Mouse (Mus musculus): Measurements from ENCODE around the gene Lingo4. TPM values are rescaled to one million over a fixed set of nuclear protein-coding genes. Genes with fewer than 3 reads are reported as not detected.

Lingo4 gene
- polyA plus RNA-seq (2021; fragmentation: Nextera tagmentation): 0.24 and 0.36 TPM in 2 replicates
- long read RNA-seq, experiment 1, partial matches to known transcripts: 0 of 1 reads
- long read RNA-seq, experiment 1, other reads (novel, unspliced or antisense): 0 of 1 reads
- long read RNA-seq, experiment 2: 0 reads

DNA sequence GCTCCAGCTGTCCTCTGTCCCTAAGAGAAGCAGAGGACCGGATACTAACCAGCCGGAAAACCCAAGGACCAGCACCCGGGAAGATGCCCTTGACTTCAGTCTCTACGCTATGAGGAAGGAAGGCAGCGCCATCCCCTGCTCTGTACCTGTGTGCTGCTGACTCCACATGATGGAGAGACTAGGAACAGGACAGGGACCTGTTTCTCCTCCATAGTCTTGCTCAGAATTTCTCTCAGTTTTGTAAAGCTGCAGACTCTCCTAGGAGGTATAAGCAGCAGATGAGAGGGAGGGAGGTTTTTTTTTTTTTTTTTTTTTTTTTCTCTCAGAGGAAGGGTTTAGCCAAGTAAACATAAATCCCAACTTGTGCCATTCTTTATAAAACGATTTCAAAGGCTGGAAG is at the start of gene Lingo4:
Gene Lingo4, plus strand, starts transcription at position 301 of the 400 bp plus-strand sequence.

DNA sequence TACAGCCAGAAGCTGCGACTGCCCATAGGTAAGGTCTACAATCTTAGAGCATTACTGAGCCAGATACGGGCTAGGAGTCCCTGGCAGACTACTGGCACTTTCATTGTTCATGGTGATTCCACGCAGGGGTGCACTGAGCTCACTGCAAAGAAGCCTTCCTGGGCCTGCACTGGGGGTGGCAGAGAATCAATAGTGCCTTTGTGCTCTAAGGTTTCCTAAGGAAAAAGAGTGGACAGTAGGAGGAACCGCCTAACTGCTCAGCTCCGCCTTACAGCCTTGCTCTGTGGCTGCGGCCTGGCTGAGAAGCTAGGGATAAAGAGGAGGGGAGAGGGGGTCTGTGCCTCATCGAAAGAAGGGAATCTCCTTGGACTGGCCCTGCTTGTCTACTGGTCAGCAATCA is 36.2 kb upstream of the Lingo4 start, which contains the start of gene C2cd4d:
Gene C2cd4d, plus strand, starts transcription at position 301 of the 400 bp plus-strand sequence.

DNA sequence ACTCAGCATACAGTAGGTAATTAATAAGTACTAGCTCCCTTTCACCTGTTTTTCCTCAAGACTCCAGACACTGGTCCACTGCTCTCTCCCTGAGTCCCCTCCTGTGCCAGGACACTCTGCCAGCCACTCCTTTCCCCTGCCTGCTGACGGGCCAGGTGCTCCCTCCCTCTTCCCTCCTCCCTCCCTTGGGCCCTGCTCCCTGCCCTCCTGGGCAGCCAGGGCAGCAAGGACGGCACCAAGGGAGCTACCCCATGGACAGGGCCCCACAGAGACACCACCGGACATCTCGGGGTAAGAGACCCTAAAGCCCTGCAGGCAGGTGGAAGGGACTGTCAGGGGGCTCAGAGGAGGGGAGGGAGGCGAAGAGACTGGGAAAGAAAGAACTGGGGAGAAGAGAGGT is 25.7 kb upstream of the Lingo4 start, which contains the start of gene Rorc:
Gene Rorc, plus strand, starts transcription at position 154 of the 400 bp plus-strand sequence.

DNA sequence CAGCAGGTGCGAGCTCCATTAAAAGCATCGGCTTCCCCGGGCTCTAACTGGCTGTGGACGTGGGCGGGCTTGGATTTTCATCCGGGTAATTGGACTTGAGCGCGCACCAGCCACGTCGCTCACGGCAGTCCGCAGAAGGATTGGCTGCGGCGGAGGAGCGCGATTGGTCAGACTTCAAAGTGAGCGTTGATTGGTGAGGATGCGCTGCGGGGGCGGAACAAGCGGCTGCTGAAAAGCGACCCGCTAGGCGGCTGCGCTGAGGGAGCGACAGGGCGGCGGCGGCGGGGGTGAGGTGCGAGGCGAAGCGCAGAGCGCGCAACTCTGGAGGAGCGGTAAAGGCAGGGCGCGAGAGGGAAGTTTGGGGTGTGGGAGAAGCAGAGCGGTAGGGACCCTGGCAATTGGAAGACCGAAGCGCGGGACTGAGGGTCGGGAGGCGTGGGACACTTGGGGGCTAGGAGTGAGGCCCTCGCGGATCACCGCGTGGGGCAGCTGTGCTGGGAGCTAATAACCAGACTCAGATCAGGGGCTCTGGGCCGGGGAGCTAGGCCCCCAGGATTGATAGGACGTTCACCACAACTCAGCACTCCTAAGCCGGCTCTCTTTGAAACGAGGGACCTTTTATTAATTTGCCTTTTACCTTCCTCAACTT is 14.8 kb downstream of the Lingo4 start, which contains the start of gene Tdrkh:
Gene Tdrkh, plus strand, starts transcription at position 243 of the 649 bp plus-strand sequence.

DNA sequence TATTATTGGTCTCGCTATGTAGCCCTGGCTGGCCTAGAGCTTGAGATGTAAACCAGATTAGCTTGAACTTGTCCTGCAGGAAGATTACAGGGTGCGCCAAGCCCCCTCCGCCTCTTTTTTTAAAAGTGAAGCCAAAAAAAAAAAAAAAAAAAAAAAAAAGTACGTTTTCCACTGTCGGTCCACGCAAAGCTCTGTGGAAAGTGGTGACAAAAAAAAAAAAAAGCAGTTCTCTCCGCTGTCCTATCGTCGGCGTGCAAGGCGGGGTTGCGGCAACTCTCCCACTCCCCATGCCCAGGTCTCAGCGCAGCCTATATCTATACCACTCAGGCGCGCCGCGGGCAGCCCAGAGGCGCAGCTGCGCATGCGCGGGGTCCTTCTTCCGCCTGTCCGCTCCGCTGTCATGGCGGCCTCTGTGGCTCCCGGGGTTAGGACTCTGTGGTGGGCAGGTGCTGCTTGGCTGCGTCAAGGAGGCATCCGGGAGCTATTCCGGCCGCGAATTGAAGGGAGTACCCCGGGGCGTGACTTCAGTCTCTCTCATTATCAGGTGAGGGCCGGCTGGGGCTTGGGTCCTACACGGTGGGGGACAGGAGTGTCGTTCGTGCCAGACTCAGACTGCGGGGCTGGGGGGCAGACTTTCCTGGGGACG is 44.8 kb downstream of the Lingo4 start, which contains the start of gene Mrpl9:
Gene Mrpl9, plus strand, starts transcription at position 368 of the 646 bp plus-strand sequence.

DNA sequence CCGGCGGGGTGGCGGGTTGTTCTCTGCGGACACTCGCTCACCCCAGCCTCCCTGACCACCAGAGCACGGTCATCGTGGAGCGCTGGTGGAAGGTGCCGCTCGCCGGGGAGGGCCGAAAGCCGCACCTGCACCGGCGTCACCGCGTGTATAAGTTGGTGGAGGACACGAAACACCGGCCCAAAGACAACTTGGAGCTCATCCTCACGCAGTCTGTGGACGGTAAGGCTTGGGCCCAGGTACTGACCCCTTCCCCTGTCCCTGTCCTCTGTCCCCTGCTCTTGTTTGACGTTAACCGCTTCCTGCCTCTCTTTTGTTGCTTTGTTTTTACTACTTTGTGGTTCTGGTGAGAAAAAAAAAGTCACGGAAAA is 45.3 kb downstream of the Lingo4 start, which contains the start of gene Oaz3:
Gene Oaz3, minus strand, starts transcription at position 319 of the 368 bp plus-strand sequence.

Other genes starting within 250 kb of the Lingo4 start
- gene Gm10696, start 220.3 kb upstream of the Lingo4 start, polyA plus RNA-seq (2021; fragmentation: Nextera tagmentation): not detected in 2 replicates
- not detected in 2 replicates for gene Gm5286, start 201.8 kb upstream of the Lingo4 start, polyA plus RNA-seq (2021; fragmentation: Nextera tagmentation)
- gene Gm4778, start 134.5 kb upstream of the Lingo4 start, polyA plus RNA-seq (2021; fragmentation: Nextera tagmentation): not detected in 2 replicates
- 23.1 and 26.8 TPM in 2 replicates for gene Them4, start 88.4 kb upstream of the Lingo4 start, polyA plus RNA-seq (2021; fragmentation: Nextera tagmentation)
- gene Them5, start 56.4 kb upstream of the Lingo4 start, polyA plus RNA-seq (2021; fragmentation: Nextera tagmentation): not detected in 2 replicates
- gene C2cd4d, start 36.1 kb upstream of the Lingo4 start, polyA plus RNA-seq (2021; fragmentation: Nextera tagmentation): 0.15 and 1.1 TPM in 2 replicates
- 1.9 and 2.5 TPM in 2 replicates for gene Rorc, start 25.7 kb upstream of the Lingo4 start, polyA plus RNA-seq (2021; fragmentation: Nextera tagmentation)
- gene Tdrkh, start 14.8 kb downstream of the Lingo4 start, polyA plus RNA-seq (2021; fragmentation: Nextera tagmentation): 14.9 and 19.5 TPM in 2 replicates
- gene Mrpl9, start 44.8 kb downstream of the Lingo4 start, polyA plus RNA-seq (2021; fragmentation: Nextera tagmentation): 61.1 and 62.9 TPM in 2 replicates
- gene Oaz3, start 45.4 kb downstream of the Lingo4 start, polyA plus RNA-seq (2021; fragmentation: Nextera tagmentation): 0.20 and 0.23 TPM in 2 replicates
- 43.5 and 58.7 TPM in 2 replicates for gene Celf3, start 79.8 kb downstream of the Lingo4 start, polyA plus RNA-seq (2021; fragmentation: Nextera tagmentation)
- 11.6 and 14.9 TPM in 2 replicates for gene Riiad1, start 81.8 kb downstream of the Lingo4 start, polyA plus RNA-seq (2021; fragmentation: Nextera tagmentation)
- gene Snx27, start 184.2 kb downstream of the Lingo4 start, polyA plus RNA-seq (2021; fragmentation: Nextera tagmentation): 24.4 and 69.1 TPM in 2 replicates
- gene Gm10972, start 244.6 kb downstream of the Lingo4 start, polyA plus RNA-seq (2021; fragmentation: Nextera tagmentation): not detected in 2 replicates

Data from left cerebral cortex, adult 6 months (tissue).